Mouse (Mus musculus): ENCODE data around the gene Krt80.

DNA sequence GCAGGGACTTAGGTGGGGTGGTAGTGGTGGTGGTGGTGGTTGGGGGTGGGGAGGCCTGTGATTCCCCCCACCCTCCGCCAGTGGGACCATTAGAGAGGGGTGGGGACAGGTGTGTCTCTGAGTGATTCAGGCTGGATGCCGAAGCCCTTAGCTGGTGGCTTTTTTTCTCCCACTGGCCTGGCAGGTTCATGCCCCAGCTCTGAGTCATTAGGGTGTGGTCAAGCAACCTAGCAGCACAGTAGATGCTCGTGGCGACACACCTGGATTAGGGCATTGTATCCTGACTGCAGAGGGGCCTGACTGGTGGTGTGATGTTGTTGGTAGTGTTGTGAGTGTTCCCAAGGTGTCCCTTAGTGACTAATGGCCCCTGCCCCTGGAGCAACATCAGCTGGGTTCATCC is 38.9 kb downstream of the Krt80 start:
- TF ChIP-seq POLR2A (IDR thresholded peaks at IDR 0.05; ENCODE audit: insufficient read depth, low read length) (no peak), CTCF (IDR thresholded peaks at IDR 0.05; ENCODE audit: low read depth, low read length) (no peak)
